Comparison of ENCODE assay signal across 14 mouse cellular contexts in the genomic region with DNA sequence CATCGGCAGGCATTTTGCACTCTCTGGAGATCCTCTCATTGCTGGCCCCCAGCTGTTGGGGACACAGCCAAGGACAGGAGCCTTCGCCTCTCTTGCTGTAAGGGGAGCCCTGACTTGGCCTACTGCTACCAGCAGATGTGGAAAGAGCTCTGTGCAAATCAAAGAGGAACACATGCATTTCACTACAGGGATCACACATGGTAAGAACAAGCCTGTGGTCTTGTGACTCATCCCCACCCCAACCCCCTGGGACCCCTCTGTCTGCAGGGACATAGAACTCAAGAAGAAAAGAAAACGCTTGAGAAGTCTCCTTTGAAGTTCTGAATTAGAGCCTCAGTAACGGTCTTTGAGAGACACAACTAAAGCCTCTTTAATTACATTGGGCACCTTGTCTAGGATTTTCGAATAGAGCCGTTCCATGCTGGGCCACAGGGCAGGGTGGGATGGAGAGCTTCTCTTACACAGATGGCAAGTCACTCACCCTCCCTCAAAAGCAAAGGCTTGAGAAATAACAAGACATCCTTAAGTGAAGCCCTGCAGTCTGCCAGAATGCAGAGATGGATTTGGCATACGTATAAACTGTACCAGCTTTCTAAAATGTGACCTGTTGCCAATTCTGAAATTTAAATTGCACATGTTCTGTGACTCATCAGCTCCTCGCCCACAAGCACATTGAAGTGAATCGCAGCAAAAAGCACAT.
A peak's percentile ranks its signal among the peaks of the same experiment; 100 is the strongest.
DNase-seq lines count a peak whose midpoint lies in the region; ATAC-seq and TF ChIP-seq lines count a peak whose summit lies in the region.
"Had no signal": no experiment of that assay in that cellular context is flagged by ENCODE, and none has a peak within 500 bp of the region (broad histone marks: within the 10 kb centered on the region; RNA-seq: fewer than 3 reads in every experiment).

No protein-coding gene starts in this region.

- no peaks in the 10 kb centered on the region for H3K27me3 ChIP-seq in forebrain, embryonic 13.5 days
- peaks cover 6% of the 10 kb centered on the region for H3K27me3 ChIP-seq in forebrain, embryonic 10.5 days (ENCODE audit: poor library complexity, severe bottlenecking)
- H3K27me3 ChIP-seq: stomach, embryonic 15.5 days had no signal

- H3K9ac ChIP-seq in forebrain, embryonic 13.5 days = no peak overlapping the region
- H3K9ac ChIP-seq: stomach, embryonic 15.5 days had no signal

- no peak overlapping the region for H3K4me3 ChIP-seq in forebrain, embryonic 13.5 days
- H3K4me3 ChIP-seq in forebrain, embryonic 10.5 days = no peak overlapping the region
- H3K4me3 ChIP-seq in layer of hippocampus, adult 2 months = no peak overlapping the region
- H3K4me3 ChIP-seq: stomach, embryonic 15.5 days had no signal

- no peaks in the 10 kb centered on the region for H3K36me3 ChIP-seq in forebrain, embryonic 13.5 days (ENCODE audit: poor library complexity, severe bottlenecking)
- no peaks in the 10 kb centered on the region for H3K36me3 ChIP-seq in forebrain, embryonic 10.5 days (replicated peaks)
- H3K36me3 ChIP-seq: stomach, embryonic 15.5 days had no signal

- WGBS in forebrain, embryonic 13.5 days = 41% methylated on average over 9 of the region's 9 CpGs
- WGBS in forebrain, embryonic 10.5 days = 51% methylated on average over 9 of the region's 9 CpGs

- no peak overlapping the region for H3K4me2 ChIP-seq in forebrain, embryonic 13.5 days
- H3K4me2 ChIP-seq: stomach, embryonic 15.5 days had no signal

- H3K4me1 ChIP-seq in forebrain, embryonic 13.5 days = peaks cover 17% of the 10 kb centered on the region; the same call in 1 of the 2 replicates
- H3K4me1 ChIP-seq in forebrain, embryonic 10.5 days = peaks cover 24% of the 10 kb centered on the region
- H3K4me1 ChIP-seq: stomach, embryonic 15.5 days had no signal

- DNase-seq in forebrain, embryonic 10.5 days (ENCODE audit: extremely low spot score, low spot score) = no peak
- peak; percentile 32 for DNase-seq in ZHBTc4 (ENCODE audit: low read depth, low spot score)
- DNase-seq in layer of hippocampus, adult 2 months (ENCODE audit: low spot score in 2 of 2) = peak; percentile 33 to 85
- DNase-seq in right cerebral cortex, adult 2 months (ENCODE audit: low spot score in 2 of 2) = peak; percentile 73 to 79
- DNase-seq in cerebellum, adult 11 months = no peak
- DNase-seq: adrenal gland, adult 2 months; cerebellum, adult 11-12 months; kidney, postnatal 36 days; liver; lung, postnatal 14 days had no signal

- no peak overlapping the region for H3K27ac ChIP-seq in forebrain, embryonic 13.5 days
- H3K27ac ChIP-seq in forebrain, embryonic 10.5 days = no peak overlapping the region
- H3K27ac ChIP-seq in layer of hippocampus, adult 2 months = peak overlapping the region; percentile 78
- H3K27ac ChIP-seq: stomach, embryonic 15.5 days had no signal

- no peak for TF ChIP-seq CTCF in layer of hippocampus, adult 2 months (conservative IDR thresholded peaks at IDR 0.05)

- ATAC-seq in forebrain, embryonic 13.5 days = peak; percentile 51; the same call in 1 of the 2 replicates
- ATAC-seq in monocyte, adult 5-6 weeks (replicated peaks; ENCODE audit: insufficient number of reproducible peaks, low FRiP score, low TSS enrichment, poor library complexity, severe bottlenecking) = no peak
- ATAC-seq in inflammation-experienced regulatory T-cells, adult 6 months = no peak

- H3K9me3 ChIP-seq in forebrain, embryonic 13.5 days (replicated peaks) = no peaks in the 10 kb centered on the region
- H3K9me3 ChIP-seq in forebrain, embryonic 10.5 days = no peaks in the 10 kb centered on the region
- H3K9me3 ChIP-seq: stomach, embryonic 15.5 days had no signal

Comparison
In these comparisons a context has a peak if more than half of its experiments do, and no peak if none do; other contexts are left out.
1. DNase-seq: peak in ZHBTc4 (single experiment), layer of hippocampus, adult 2 months (2 of 2) and right cerebral cortex, adult 2 months (2 of 2); none in forebrain, embryonic 10.5 days (single experiment) and cerebellum, adult 11 months (single experiment).